Mouse (Mus musculus) R1 (cell line): ENCODE results near the gene Leng1.
A peak's percentile ranks its signal among the peaks of the same experiment; 100 is the strongest.

Experiments used
- DNase-seq: peaks from one replicate; pipeline ENCODE4 v3.0.0-alpha.2; 2018; ENCODE audit warnings: low read depth, low spot score

Leng1 gene

DNA sequence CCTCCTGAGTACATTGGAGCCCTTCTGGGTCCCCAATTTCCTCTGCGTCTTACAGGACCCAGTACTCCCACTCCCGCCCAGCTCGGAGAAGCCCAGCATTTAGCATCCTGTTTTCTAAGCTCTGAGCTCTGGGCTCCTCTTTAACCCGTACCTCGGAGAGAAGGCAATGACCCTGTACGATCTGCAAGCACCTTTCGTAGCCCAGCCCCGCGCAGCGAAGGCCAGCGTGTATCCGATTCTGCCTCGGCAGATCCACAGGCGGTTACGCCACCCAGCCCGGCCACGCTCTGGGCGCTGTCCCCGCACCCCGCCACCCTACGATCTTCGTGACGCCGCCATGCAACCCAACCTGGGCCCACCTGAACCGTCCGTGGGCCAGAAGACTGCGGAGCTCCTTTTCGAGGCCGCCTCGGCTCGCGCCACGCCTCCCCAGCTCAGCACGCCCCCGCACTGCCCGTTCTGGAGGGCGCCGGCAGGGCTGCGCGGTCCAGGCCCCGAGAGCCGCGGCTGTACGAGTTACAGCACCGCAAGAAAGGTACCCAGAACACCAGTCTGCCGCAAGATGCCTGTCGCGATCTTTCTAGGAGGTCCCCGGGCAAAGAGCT lies 26.8 kb upstream of the Leng1 start, which contains the start of gene Tsen34:
Tsen34 (plus strand) TSS at position 482 of the 605 bp plus-strand sequence.
- DNase-seq: no peak

DNA sequence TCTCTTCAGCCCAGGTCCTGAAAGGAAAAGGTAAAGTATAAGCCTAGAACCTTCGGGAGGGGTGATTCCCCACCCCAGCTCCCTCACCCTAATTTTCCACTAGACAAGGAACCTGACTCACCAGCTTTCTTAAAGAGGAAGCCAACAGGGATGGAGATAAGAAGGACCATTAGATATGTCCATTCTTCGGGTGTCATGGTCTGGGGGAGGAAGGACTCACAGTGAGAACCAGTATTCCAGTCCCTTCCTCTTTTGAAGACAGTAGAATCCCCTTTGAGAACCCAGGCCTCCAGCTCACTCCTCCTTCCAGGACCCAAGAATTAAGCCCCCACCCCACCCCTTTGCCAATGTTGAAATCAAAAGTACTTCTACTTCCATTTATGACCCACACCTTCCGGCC lies 26.3 kb upstream of the Leng1 start:
- DNase-seq: no peak

DNA sequence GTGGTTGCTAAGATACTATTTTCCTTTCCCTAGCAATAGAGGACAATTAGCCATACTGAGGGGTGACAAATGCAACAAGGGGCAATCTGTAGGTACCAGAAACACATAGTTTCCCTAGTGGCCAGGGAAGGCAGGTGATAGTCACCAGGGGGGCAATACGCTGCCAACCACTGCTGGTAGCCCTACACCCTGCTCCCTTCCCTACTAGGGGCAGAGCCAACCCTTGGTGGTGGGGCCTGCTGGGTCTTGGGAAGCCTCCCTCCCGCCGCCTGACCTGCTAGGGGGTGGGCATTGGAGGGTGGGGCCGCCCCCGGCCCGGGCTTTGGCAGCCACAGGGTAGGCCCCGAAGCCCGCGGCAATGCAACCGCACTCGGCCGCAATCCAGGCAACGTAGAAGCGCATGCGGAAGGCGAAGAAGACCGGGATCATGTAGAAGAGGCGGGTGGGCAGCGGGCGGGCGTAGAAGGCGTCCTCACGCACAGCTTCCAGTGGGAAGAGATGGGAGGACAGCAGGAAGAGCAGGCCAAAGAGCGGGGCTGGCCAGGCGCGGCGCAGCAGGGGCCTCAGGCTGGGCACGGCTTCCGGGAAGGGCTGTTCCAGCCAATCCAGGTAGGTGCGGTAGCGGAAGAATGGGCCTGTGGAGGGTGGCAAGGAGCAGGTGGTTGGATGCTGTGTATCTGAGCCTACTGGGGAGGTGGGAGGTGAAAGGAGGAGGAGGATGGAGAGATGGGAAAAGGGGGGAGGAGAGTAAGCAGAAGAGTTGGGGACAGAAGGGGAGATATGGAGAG lies 20.0 kb upstream of the Leng1 start:
- DNase-seq: no peak

DNA sequence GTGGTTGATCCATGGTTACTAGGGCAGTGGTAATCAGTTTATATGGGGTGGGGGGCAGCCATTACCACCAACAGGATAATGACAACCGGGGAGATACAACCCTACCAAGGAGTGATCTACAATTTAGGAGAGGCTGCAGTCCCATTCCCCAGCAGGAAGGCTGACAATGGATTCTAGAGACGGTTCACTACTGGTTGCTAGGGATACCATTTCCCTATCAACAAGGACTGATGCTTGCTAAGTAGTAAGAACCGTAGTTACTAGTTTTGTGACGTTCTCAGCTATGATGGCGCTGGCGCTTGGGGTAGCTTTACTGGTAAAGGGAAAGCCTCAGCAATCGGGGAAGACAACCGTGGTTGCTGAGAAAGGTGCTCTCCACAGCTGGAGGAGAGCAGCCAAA lies 19.1 kb upstream of the Leng1 start:
- no peak for DNase-seq

GRCm38 (mm10) chr7:3683908-3684550 lies 18.4 kb upstream of the Leng1 start:
- DNase-seq: no peak

DNA sequence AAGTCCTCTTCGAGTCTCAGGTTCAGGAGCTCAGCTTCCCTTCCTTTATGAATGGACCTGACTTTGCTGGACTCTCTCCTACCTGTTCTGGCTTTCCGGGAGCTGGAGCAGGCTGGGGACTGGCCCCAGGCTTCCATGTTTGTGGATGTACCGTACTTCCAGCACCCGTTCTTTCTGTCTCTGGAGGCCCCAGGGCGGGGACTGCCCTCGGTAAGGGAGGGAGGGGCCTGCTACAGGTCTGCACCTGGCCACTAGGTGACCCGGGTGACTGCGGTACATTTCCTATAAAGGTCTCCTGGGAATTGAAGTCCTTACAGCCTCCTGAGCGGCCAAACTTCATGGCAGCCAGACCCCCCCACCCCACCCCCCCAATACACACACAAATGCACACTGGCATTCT lies 11.7 kb upstream of the Leng1 start, which contains the start of gene Tmc4:
Tmc4 (minus strand) TSS at position 212 of the 400 bp plus-strand sequence.
- peak; percentile 30 for DNase-seq

DNA sequence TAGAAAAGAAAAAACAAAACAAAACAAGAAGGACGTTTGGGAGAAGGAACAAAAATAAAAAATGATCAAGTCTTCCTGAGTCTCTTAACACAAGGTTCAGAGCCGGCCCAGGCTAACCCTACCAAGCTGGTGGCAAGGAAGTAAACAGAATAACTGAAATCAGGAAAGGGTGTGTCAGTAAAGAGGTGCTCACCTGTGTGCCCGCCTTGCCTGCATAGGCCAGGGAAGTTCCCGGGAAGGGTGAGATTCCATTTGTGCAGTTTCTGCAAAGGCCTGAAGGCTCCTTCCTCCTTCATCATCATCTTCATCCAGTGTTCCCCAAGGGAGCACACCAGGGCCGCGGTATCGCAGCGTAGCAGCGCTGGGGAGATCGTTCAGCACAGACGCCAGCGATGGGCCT lies 10.7 kb upstream of the Leng1 start:
- no peak for DNase-seq

DNA sequence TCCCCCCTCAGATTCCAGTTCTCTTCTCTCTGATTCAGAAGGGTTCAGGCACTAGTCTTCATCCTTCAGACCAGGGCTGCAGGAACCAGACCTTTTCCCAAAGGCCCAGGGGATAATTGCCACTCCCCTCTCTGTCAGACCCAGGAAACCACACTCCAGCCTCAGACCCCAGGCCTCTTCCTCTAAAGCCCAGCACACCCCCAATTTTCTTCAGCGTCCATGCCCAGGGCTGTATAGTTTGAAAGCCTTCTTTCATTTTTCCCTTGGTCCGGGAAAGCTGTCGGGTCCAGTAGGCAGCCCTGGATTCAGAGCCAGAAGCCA lies 9.5 kb upstream of the Leng1 start:
- DNase-seq: no peak

DNA sequence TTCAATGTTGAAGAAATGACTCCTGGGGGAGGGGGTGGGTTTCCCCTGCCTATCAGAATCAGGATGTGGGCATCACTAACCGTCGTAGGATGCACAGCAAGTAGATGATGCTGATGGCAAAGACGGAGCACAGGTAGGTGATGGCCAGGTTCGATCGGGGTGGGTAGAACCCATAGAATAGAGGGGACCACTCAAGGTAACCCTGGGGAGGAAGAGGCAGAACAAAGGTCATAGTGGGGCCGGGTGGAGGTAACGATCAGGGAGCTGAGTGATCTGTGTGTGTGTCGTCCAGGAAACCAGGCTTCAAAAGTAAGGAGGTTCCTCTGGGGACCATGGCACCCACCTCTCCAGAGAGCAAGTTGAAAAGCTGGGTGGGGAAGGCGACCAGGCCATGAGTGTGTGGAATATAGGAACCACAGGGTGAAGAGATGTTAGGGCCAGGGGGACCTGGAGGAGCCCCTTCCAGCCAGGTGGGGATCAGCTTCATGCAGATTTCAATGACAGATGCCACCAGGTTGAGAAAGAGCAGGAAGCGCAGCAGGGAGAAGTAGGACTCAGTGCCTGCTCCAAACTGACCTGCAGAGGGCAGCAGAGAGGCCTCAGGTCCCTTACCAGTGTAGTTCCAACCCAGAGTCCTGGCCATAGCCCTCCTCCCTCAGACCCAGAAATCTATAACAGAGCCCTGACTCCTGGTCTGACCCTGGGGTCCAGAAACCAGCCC lies 9.0 kb upstream of the Leng1 start:
- peak; percentile 88 for DNase-seq

- DNase-seq: peak; percentile 87
Observed at GRCm38 (mm10) chr7:3666921-3667391, 1.3 kb upstream of the Leng1 start.

GRCm38 (mm10) chr7:3664524-3665214 lies 971 bp downstream of the Leng1 start:
- DNase-seq: no peak

- DNase-seq: no peak
Observed at GRCm38 (mm10) chr7:3658578-3658977, 7.1 kb downstream of the Leng1 start.

DNA sequence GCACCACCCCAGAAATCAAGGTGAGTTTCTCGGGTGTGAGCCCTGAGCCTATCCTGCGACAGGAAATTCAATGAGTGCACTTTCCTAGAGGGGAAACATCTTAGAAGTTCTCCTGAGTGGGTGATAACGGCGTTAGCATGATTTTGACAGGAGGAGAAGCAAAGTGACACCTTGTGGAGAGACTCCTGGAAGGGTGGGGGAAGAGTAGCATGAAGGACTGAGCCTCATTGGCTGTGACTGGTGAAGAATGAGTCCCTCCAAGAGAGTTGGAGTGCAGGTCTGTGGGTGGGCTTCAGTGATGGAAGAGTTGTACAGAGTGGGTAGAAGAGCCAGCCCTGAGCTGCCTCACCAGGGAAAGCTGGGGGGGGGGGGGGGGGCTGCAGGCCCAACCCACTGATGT lies 8.7 kb downstream of the Leng1 start:
- DNase-seq: no peak

DNA sequence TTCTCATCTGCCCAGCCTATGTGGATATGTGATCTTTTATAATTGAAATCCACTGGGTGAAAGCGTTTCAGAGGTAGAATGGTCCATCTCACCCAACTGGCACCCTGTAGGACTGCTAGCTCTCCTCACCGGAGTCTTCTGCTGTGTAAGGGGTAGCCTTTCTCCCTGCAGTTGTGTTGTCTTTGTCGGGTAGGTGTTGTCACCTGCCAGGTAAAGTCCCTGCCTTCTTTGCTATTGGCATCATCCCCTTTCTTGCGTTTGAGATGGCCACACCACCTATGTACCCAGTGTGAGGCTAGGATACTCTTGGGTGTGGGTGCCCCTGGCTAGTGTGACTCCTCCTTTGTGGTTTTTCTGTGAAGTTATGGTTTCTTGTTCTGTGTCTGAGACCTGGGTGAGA lies 19.0 kb downstream of the Leng1 start:
- no peak for DNase-seq

DNA sequence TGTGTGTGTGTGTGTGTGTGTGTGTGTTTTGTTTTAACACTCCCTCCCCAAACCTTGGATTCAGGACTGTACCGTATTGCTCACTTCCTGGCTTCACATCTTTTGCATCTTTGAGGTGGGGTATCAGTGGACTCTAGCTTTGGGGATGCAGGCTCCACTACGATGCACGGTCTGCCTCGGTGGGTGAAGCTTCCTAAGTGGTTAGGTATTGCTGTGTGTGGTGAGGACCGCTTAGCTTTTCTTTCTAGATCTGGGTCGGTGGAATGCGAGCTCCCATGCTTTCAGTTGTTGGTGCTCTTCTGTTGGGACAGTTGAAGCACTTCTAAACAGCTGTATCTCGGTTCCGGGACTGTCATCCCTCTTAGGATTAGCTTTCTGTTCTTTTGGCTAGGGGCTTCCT lies 19.5 kb downstream of the Leng1 start:
- no peak for DNase-seq

GRCm38 (mm10) chr7:3645488-3646025 lies 20.1 kb downstream of the Leng1 start:
- no peak for DNase-seq

DNA sequence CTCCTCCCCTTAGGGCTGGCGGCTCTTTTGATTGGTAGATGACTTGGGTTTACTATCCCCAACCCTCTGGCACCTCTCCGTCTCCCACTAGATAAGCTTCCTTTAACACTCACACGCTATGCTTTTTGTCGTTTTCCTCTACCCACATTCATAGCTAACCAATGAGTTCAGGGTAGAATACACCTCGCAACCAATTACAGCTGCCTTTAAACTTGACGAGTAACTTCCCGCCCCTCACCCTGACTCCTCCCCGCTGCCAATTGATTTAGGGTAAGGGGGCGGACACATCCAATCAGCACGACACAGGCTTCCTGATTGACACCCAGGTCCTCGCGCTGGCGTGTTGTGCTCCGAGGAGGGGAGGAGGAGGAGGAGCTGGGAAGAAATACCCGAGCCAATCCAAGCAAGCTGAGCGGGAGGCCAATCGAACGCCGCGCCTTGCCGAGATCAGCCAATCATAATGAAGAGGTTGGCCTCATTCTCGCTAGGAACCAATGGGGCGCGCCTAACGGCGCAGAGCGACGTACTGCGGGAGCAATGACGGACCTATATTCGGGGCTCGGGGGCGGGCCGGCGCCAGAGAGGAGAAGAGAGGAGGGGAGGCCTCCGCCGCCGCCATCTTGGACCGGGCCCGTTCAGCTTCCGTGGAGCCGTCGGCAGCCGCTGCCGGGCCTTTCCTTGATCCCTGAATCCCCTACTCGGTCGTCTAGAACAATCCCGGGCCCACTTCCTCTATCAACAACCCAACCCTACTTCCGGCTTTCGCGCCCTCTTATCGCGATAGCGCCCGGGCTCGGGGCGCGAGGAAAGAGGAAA lies 20.8 kb downstream of the Leng1 start, which contains the start of gene Cnot3:
Cnot3 (plus strand) TSS at position 597 of the 816 bp plus-strand sequence.
- peak; percentile 100 for DNase-seq

DNA sequence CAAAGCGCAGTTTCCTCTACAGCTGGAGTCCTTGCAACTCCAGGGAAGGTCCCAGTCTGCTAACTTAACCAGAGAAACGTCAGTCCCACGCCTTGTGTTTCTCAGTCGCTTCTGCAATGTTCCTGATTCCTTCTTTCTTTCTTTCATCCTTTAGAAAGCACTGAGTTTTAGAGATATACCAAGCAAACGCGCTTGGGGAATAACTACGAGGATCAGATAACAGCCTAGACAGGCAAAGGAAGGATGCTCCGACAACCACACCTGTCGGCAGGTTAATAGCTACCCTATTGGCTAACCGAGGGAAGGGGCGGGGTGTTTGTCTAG lies 21.3 kb downstream of the Leng1 start:
- no peak for DNase-seq

GRCm38 (mm10) chr7:3643843-3644242 lies 21.8 kb downstream of the Leng1 start:
- DNase-seq: no peak

DNA sequence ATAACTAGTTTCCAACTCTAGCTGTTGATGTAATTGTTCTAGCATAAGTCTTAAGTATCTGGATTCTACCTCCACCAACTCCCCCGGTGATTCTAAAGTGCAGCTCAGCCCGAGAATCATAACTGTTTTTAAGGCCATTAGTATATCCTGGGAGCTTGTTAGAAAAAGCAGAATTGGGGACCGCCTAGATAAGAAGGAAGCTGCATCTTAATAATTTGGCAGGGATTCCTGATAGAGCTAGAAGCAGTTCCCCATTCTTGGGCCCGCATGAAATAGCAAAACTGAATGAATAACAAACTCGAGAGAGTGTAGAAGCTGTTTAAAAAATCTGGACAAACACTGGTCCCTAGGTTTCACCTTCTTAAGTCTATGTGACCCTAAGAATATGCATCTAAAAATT lies 22.2 kb downstream of the Leng1 start:
- DNase-seq: no peak

DNA sequence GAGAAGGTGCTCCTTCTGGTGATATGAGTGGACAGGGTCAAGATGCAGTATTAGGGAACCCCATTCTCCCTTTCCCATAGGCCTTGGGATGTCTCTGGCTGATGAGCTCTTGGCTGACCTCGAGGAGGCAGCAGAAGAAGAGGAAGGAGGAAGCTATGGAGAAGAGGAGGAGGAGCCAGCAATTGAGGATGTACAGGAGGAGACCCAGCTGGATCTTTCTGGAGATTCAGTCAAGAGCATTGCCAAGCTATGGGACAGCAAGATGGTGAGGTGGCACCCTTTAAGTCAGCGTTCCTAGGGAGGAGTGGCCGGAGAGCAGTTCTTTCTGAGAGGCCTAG lies 35.2 kb downstream of the Leng1 start:
- no peak for DNase-seq
